Comparison of ENCODE assay signal across 21 mouse cellular contexts in the genomic region with DNA sequence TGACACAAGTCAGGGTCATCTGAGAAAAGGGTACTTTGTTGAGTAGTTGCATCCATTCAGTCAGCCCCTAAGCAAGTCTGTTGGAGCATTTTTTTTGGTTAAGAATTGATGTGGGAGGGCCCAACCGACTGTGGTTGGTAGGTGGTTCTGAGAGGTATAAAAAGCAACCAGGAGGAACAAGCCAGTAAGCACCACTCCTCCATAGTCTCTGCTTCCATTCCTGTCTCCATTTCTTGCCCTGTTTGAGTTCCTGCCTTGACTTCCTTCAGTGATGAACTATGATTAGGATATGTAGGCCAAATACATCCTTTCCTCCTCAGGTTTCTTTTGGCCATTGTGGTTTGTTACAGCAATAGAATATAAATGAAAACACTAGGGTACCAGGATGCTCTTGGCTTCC. TPM values are rescaled to one million over a fixed set of nuclear protein-coding genes. Genes with fewer than 3 reads are reported as not detected.
"Had no signal": no experiment of that assay in that cellular context is flagged by ENCODE, and none has a peak within 500 bp of the region (broad histone marks: within the 10 kb centered on the region; RNA-seq: fewer than 3 reads in every experiment).

No protein-coding gene starts in this region.

- H3K4me2 ChIP-seq: lung, embryonic 15.5 days; midbrain, embryonic 11.5 days; midbrain, embryonic 13.5 days; midbrain, embryonic 15.5 days; neural tube, embryonic 12.5 days; stomach, embryonic 15.5 days had no signal

- ATAC-seq: lung, postnatal 0 days; midbrain, embryonic 13.5 days; midbrain, embryonic 15.5 days had no signal

- DNase-seq: lung, adult 2 months; lung, postnatal 14 days; lung, postnatal 36 days; right cerebral cortex, postnatal 14 days; thymus, adult 2 months; thymus, postnatal 25 days; thymus, postnatal 4 days had no signal

- H3K9ac ChIP-seq: lung, embryonic 15.5 days; midbrain, embryonic 13.5 days; midbrain, embryonic 15.5 days; neural tube, embryonic 12.5 days; stomach, embryonic 15.5 days had no signal

- H3K27ac ChIP-seq: lung, embryonic 15.5 days; macrophage; midbrain, embryonic 13.5 days; midbrain, embryonic 15.5 days; neural tube, embryonic 12.5 days; stomach, embryonic 15.5 days; stomach, postnatal 0 days had no signal

- H3K9me3 ChIP-seq: lung, embryonic 15.5 days; megakaryocyte, embryonic 14.5 days; midbrain, embryonic 13.5 days; midbrain, embryonic 15.5 days; neural tube, embryonic 12.5 days; stomach, embryonic 15.5 days had no signal

- H3K4me3 ChIP-seq: lung, embryonic 15.5 days; megakaryocyte, embryonic 14.5 days; midbrain, embryonic 13.5 days; midbrain, embryonic 15.5 days; neural tube, embryonic 12.5 days; stomach, embryonic 15.5 days had no signal

- H3K27me3 ChIP-seq: midbrain, embryonic 15.5 days had no signal

- H3K36me3 ChIP-seq: midbrain, embryonic 15.5 days; stomach, embryonic 15.5 days had no signal

RNA-seq across cellular contexts. Expression of a gene that starts 23.4 kb away (rescaled TPM):
- total RNA-seq: midbrain, postnatal 0 days; monocyte, adult 5-6 weeks; neutrophil, adult 5-6 weeks had no signal
- polyA plus RNA-seq: lung, embryonic 15.5 days; macrophage; midbrain, postnatal 0 days; neural tube, embryonic 12.5 days; spleen, adult 2 months had no signal
